Mouse (Mus musculus) liver, adult 2 months (tissue): ENCODE measurements around the gene Dao. TPM values are rescaled to one million over a fixed set of nuclear protein-coding genes. Genes with fewer than 3 reads are reported as not detected.

Experiments used
- DNase-seq: peaks from one replicate; pipeline ENCODE4 v3.0.0-alpha.2; 2011; ENCODE audit warnings: low read depth, low spot score; ENCODE audit errors: extremely low read depth
- H3K27ac ChIP-seq: fragments of 200-500 bp; replicated peaks from 2 replicates; pipeline ENCODE4 v1.5.1; 2012; ENCODE audit warnings: low read depth, mild to moderate bottlenecking, control low read depth, inconsistent platforms, low read length; ENCODE audit not compliant: insufficient read depth
- H3K27me3 ChIP-seq: fragments of 200-500 bp; 2 replicates; pipeline ENCODE4 v1.6.1; 2012; ENCODE audit warnings: mild to moderate bottlenecking, moderate library complexity, low read length, inconsistent platforms; ENCODE audit not compliant: control insufficient read depth, insufficient read depth
- H3K36me3 ChIP-seq: fragments of 200-500 bp; 2 replicates; pipeline ENCODE4 v1.6.1; 2012; ENCODE audit warnings: low read length, inconsistent platforms; ENCODE audit not compliant: control insufficient read depth, insufficient read depth
- H3K4me1 ChIP-seq: fragments of 200-500 bp; 2 replicates; pipeline ENCODE4 v1.6.1; 2011; ENCODE audit warnings: low read length; ENCODE audit not compliant: control insufficient read depth, insufficient read depth
- H3K4me3 ChIP-seq: fragments of 200-500 bp; 2 replicates; pipeline ENCODE4 v1.5.1; 2011; ENCODE audit warnings: low read depth, mild to moderate bottlenecking, control low read depth, low read length, moderate library complexity; ENCODE audit not compliant: insufficient read depth
- H3K79me2 ChIP-seq: fragments of 200-500 bp; 2 replicates; pipeline ENCODE4 v1.6.1; 2012; ENCODE audit warnings: inconsistent platforms, mild to moderate bottlenecking, low read length, moderate library complexity; ENCODE audit not compliant: control insufficient read depth, insufficient read depth
- H3K9ac ChIP-seq: fragments of 200-500 bp; 2 replicates; pipeline ENCODE4 v1.6.1; 2012; ENCODE audit warnings: low read depth, mild to moderate bottlenecking, control low read depth, inconsistent platforms, low read length
- CTCF ChIP-seq: fragments of 200-500 bp; IDR thresholded peaks from 2 replicates; pipeline ENCODE4 v1.5.1; 2011; ENCODE audit warnings: low read depth, low read length, control low read depth
- POLR2A ChIP-seq: fragments of 200-500 bp; IDR thresholded peaks from 2 replicates; pipeline ENCODE4 v1.6.1; 2011; ENCODE audit warnings: low read length, control low read depth; ENCODE audit not compliant: insufficient read depth; ENCODE audit errors: extremely low read depth
- WGBS: fragments of 180-500 bp; shearing (Covaris S2); methylation state at CpG from one replicate; pipeline ENCODE4 v1.1.7; 2018; 5-methylcytosine and 5-hydroxymethylcytosine counted together
- polyA plus RNA-seq: library from polyadenylated mRNA; depleted of rRNA; stranded (reverse); fragments of >200 nt; gene quantifications from 2 replicates; pipeline ENCODE4 v1.2.3, GENCODE M21; 2012
- total RNA-seq: library from RNA; depleted of rRNA; stranded (reverse); fragments of >200 nt; gene quantifications from 2 replicates; pipeline ENCODE4 v1.2.3, GENCODE M21; 2014

Dao gene
- total and polyA plus RNA-seq, 2 experiments = not detected

DNA sequence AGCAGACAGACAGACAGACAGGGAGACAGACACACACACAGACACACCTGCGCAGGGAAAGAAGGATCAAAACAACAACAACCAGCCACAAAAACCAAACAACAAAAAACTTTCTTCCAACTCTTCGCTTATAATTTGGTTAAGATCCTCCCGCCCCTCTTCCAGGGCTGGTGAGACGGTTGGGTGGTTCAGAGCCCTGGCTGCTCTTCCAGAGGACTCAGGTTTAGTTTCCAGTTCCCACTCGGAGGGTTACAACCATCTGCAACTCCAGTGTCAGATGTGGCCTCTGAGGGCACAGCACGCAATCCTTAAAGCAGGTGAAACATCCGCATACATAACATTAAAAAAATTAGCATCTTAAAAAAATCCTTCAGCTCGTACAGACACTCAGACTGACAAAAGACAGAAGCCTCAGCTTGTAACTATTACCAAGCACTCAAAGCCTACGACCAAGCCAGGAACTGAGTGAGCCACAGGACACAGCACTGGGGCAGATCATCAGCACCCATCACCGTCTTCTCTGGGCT is 32.0 kb upstream of the Dao start:
- H3K27me3 ChIP-seq = no peaks in the 10 kb centered on the region
- H3K36me3 ChIP-seq = peaks cover 2% of the 10 kb centered on the region; the same call in 1 of the 2 replicates
- peaks cover 14% of the 10 kb centered on the region for H3K4me1 ChIP-seq
- no peak overlapping the region for H3K4me3 ChIP-seq
- 85% methylated on average over 10 of the region's 10 CpGs for WGBS
- no peak for TF ChIP-seq CTCF
- TF ChIP-seq POLR2A = no peak
- no peaks in the 10 kb centered on the region for H3K79me2 ChIP-seq
- H3K9ac ChIP-seq = no peak overlapping the region
- no peak overlapping the region for H3K27ac ChIP-seq
- DNase-seq = no peak

DNA sequence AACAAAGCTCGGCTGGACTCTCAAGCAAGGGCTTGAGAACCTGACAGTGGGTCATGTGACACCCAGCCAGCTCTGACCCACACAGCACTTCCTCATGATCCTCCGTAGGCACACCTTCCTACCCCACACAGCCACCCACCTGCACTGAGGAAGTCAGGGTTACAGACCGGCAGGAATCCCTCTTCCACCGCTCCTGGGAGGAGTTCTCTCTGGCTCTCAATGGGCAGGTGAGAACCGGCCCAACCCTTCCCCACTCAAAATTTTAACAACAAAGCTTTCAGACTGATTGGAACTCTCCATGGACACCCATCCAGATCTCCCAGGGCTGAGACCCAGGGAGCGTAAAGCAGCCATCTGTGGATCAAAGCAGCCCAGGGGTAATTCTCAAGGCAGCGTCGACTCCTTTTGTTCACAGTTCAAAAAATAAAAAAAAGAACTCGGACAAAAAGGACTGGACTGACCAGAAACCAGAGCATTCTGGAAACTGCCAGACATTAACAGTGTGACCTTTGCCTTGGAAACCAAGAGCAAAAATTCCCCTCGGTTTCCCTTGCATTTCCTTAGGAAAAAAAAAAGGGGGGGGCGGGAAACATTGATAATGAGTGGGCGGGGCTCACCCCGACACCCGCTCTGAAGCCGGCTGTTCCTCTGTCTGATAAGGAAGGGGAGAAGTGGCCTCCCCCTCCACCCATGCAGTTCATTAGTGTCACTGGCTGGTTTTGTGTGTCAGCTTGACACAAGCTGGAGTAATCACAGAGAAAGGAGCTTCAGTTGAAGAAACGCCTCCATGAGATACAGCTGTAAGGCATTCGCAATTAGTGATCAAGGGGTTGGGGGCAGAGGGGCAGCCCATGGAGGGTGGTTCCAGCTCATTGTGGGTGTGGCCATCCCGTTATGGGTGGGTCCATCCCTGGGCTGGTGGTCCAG is 30.7 kb upstream of the Dao start:
- Histone ChIP-seq H3K4me1 (peaks cover 15% of the 10 kb centered on the region), H3K4me3 (no peak overlapping the region)
- peak; percentile 65 for DNase-seq

DNA sequence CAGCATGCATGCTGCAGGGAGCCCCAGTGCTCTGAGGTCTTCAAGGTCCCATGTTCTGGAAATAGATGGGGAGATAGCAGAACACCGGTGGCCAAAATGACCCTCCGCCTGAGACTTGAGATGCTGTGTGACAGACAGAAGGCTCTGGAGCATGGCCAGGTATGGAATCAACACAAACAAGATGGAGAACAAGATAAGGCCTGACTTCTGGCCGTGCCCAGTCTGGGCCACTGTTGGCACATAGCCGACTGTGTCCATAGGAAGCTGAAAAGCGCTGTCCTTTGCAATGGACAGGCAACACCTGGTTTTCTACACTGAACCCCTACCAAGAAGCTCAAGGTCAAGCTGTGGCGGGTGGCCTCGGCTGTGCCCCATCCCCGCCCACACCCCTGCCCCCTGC is 29.7 kb upstream of the Dao start:
- H3K9ac ChIP-seq = no peak overlapping the region
- H3K27me3 ChIP-seq = no peaks in the 10 kb centered on the region
- TF ChIP-seq POLR2A (no peak), CTCF (no peak)
- 46% methylated on average over 8 of the region's 8 CpGs for WGBS
- H3K4me1 ChIP-seq = peaks cover 15% of the 10 kb centered on the region
- H3K79me2 ChIP-seq = peaks cover 6% of the 10 kb centered on the region; the same call in 1 of the 2 replicates
- H3K4me3 ChIP-seq = no peak overlapping the region
- H3K36me3 ChIP-seq = peaks cover 2% of the 10 kb centered on the region; the same call in 1 of the 2 replicates
- peak overlapping the region; percentile 15; the same call in 1 of the 2 replicates for H3K27ac ChIP-seq
- peak; percentile 29 for DNase-seq

More for the DNA sequence above, 30.7 kb upstream of the Dao start:
- Histone ChIP-seq H3K79me2 (peaks cover under 1% of the 10 kb centered on the region; the same call in 1 of the 2 replicates), H3K36me3 (peaks cover 2% of the 10 kb centered on the region; the same call in 1 of the 2 replicates), H3K27me3 (no peaks in the 10 kb centered on the region), H3K27ac (peak overlapping the region; percentile 60), H3K9ac (peak overlapping the region; percentile 7; the same call in 1 of the 2 replicates)
- TF ChIP-seq POLR2A (no peak), CTCF (no peak)
- WGBS = 40% methylated on average over 18 of the region's 18 CpGs

DNA sequence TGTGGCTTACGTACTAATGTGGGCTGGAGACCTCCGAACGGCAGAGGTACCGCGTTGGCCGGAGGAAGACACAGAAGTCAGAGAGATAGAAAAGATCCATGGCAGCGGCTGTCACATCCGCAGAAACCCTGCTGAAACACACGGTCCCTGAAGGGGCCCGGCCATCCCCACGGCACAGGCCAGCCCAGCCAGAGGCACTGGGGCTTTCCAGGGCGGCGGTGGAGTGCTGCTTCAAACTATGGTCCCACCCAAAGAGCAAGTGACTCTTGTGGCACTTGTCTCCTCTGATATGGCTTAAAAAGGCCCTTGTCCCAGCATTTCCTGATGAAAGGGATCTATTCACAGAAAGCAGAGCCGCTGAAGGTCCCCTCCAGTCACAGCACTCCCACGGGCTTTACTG is 28.9 kb upstream of the Dao start:
- Histone ChIP-seq H3K27me3 (no peaks in the 10 kb centered on the region), H3K27ac (peak overlapping the region; percentile 32; the same call in 1 of the 2 replicates), H3K79me2 (peaks cover 6% of the 10 kb centered on the region; the same call in 1 of the 2 replicates), H3K9ac (0 out of 2 replicates have a peak overlapping the region, but pooled peaks have one; percentile 17), H3K4me3 (no peak overlapping the region), H3K36me3 (no peaks in the 10 kb centered on the region), H3K4me1 (peaks cover 15% of the 10 kb centered on the region)
- TF ChIP-seq POLR2A (no peak), CTCF (no peak)
- no peak for DNase-seq
- 71% methylated on average over 15 of the region's 15 CpGs for WGBS

DNA sequence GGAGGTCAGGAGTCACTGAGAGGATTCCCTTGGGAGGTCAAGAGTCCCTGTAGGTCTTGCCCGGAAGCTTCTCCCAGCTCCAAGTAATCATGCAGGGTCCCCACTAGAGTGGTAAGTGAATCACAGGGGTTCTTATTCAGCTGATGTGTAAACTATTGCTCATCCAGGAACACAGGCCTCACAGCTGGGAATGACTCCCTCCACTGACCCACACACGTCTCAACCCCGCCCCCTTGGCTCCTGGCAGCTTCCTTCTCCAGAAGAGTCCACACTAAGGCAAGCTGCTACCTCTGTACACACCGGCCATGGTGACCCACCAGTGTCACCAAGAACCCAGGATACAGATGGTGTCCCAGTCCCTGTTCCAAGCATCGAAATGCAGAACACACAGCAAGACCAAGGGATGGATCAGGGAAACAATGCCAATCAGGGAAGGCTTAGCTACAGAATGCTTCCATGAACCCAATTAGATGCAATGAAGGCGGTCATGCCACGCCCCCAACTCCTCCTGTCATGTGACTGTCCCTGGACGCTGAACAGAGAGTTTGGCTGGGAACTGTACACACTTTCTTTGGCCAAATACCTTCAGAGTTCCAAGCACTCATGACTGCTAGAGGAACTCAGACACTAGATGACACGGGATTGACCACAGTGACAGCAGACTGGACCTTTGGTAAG is 27.8 kb upstream of the Dao start:
- WGBS = 22% methylated on average over 9 of the region's 9 CpGs
- no peaks in the 10 kb centered on the region for H3K27me3 ChIP-seq
- H3K9ac ChIP-seq = no peak overlapping the region
- H3K27ac ChIP-seq = no peak overlapping the region; the same call in 1 of the 2 replicates
- H3K4me3 ChIP-seq = no peak overlapping the region
- H3K4me1 ChIP-seq = peaks cover 15% of the 10 kb centered on the region
- TF ChIP-seq POLR2A (no peak), CTCF (no peak)
- DNase-seq = peak; percentile 93
- H3K36me3 ChIP-seq = no peaks in the 10 kb centered on the region
- peaks cover 6% of the 10 kb centered on the region; the same call in 1 of the 2 replicates for H3K79me2 ChIP-seq
